Mouse (Mus musculus) kidney, adult 2 months (tissue): Measurements from ENCODE around the gene Zfyve19.

Source experiments
- CTCF ChIP-seq: fragments of 200-500 bp; conservative IDR thresholded peaks from 2 replicates; pipeline ENCODE4 v1.5.1; 2011; ENCODE audit warnings: low read depth, mild to moderate bottlenecking, control low read depth, low read length, moderate library complexity, mixed read lengths; ENCODE audit not compliant: insufficient read depth, insufficient read length
- POLR2A ChIP-seq: fragments of 200-500 bp; IDR thresholded peaks from one replicate; pipeline ENCODE4 v1.6.1; 2011; ENCODE audit warnings: low read depth, low read length, control low read depth

GRCm38 (mm10) chr2:119196316-119197108, 11.9 kb upstream of the Zfyve19 start:
- TF ChIP-seq POLR2A: no peak
- TF ChIP-seq CTCF: no peak
